In the genomic region with DNA sequence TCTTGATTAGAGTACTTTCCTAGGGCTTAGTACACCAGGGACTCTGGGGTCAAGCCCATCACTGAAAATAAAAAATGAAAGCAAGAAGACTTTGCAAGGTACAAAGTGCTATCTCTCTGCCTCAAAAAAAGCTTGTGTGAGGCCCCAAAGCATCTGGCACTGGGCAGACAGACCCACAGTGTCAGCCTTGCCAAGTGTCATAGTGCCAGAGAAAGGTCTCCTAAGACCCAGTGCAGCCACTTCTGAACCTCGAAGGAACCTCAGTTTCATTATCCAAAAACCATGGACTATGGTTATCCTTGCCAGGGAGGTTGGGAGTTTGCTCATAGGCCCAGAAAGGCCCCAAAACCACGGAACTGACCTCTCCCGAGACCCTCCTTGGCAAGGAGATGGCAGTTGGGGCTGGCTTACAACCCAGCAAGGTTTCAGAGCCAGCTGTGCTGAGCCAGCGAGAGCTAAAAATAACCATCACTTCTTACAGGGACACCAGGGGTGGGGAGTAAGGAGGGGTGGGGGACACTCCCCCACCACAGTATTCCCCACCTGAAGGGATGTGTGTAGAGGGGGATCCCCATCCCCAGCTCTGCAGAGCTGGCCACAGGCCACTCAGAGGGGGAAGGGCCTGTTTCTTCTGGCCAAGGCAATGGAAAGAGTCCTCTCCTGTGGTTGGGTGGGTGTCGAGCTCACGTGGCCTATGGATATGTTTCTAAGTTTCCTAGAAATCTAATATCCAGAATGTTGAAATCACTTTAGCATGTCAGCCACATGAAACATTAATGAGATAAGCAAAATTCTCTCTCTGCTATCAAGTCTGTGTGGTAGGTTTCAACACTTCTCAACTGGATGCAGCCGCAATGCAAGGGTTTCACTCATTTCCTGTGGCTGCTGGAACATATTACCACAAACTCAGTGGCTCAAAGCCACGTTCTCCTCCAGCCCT, we compare ENCODE assay signal across 8 mouse cellular contexts. TPM values are rescaled to one million over a fixed set of nuclear protein-coding genes. Genes with fewer than 3 reads are reported as not detected.
DNase-seq lines count a peak whose midpoint lies in the region; ATAC-seq and TF ChIP-seq lines count a peak whose summit lies in the region.

No protein-coding gene starts in this region.

- no peak for TF ChIP-seq CTCF in heart, postnatal 0 days (IDR thresholded peaks at IDR 0.05; ENCODE audit: low read depth)

- no peak overlapping the region for H3K27ac ChIP-seq in hindbrain, embryonic 15.5 days (replicated peaks)
- no peak overlapping the region for H3K27ac ChIP-seq in hindbrain, embryonic 11.5 days (ENCODE audit: low read depth, low read length)
- H3K27ac ChIP-seq in heart, postnatal 0 days (ENCODE audit: low read depth), result peak overlapping the region; percentile 15; the same call in 1 of the 2 replicates

- no peak overlapping the region for H3K4me3 ChIP-seq in hindbrain, embryonic 15.5 days
- H3K4me3 ChIP-seq in hindbrain, embryonic 11.5 days (ENCODE audit: low read depth, low read length), result no peak overlapping the region
- no peak overlapping the region for H3K4me3 ChIP-seq in heart, postnatal 0 days (ENCODE audit: low read depth, low read length)

- TF ChIP-seq EP300 in heart, postnatal 0 days (IDR thresholded peaks at IDR 0.05; ENCODE audit: low read depth), result no peak

- 0 out of 2 replicates have a peak, but pooled peaks have one; percentile 56 for ATAC-seq in hindbrain, embryonic 15.5 days (ENCODE audit: low FRiP score, low read depth)
- no peak for ATAC-seq in hindbrain, embryonic 11.5 days (ENCODE audit: low FRiP score)
- ATAC-seq in heart, postnatal 0 days (ENCODE audit: insufficient read depth, low read depth), result peak; percentile 73

- H3K36me3 ChIP-seq in hindbrain, embryonic 15.5 days, result no peaks in the 10 kb centered on the region
- H3K36me3 ChIP-seq in hindbrain, embryonic 11.5 days (ENCODE audit: control insufficient read depth, insufficient read depth, low read length), result no peaks in the 10 kb centered on the region
- no peaks in the 10 kb centered on the region for H3K36me3 ChIP-seq in heart, postnatal 0 days (replicated peaks; ENCODE audit: control insufficient read depth, insufficient read depth, low read length)
- H3K36me3 ChIP-seq in splenic B cell, adult 2 months (ENCODE audit: control insufficient read depth, insufficient read depth, low read length, poor library complexity, severe bottlenecking), result no peaks in the 10 kb centered on the region

- H3K9ac ChIP-seq in hindbrain, embryonic 15.5 days, result no peak overlapping the region
- no peak overlapping the region for H3K9ac ChIP-seq in hindbrain, embryonic 11.5 days (ENCODE audit: low read depth, low read length)
- no peak overlapping the region for H3K9ac ChIP-seq in heart, postnatal 0 days (replicated peaks; ENCODE audit: low read depth, low read length)

- no peaks in the 10 kb centered on the region for H3K9me3 ChIP-seq in hindbrain, embryonic 15.5 days
- H3K9me3 ChIP-seq in hindbrain, embryonic 11.5 days (ENCODE audit: control insufficient read depth, low read length), result no peaks in the 10 kb centered on the region
- no peaks in the 10 kb centered on the region for H3K9me3 ChIP-seq in heart, postnatal 0 days (replicated peaks; ENCODE audit: control insufficient read depth, low read length)

- 68% methylated on average over 8 of the region's 8 CpGs for whole genome bisulfite sequencing in hindbrain, embryonic 15.5 days
- WGBS in hindbrain, embryonic 11.5 days, result 76% methylated on average over 8 of the region's 8 CpGs
- 27% methylated on average over 8 of the region's 8 CpGs for WGBS in heart, postnatal 0 days

- H3K27me3 ChIP-seq in hindbrain, embryonic 15.5 days, result no peaks in the 10 kb centered on the region
- H3K27me3 ChIP-seq in hindbrain, embryonic 11.5 days (ENCODE audit: control insufficient read depth, insufficient read depth, low read length), result no peaks in the 10 kb centered on the region
- no peaks in the 10 kb centered on the region; the same call in 1 of the 2 replicates for H3K27me3 ChIP-seq in heart, postnatal 0 days (ENCODE audit: control insufficient read depth, insufficient read depth, low read length)
- no peaks in the 10 kb centered on the region for H3K27me3 ChIP-seq in splenic B cell, adult 2 months (ENCODE audit: control insufficient read depth, insufficient read depth, low read length, poor library complexity, severe bottlenecking)

- H3K4me1 ChIP-seq in hindbrain, embryonic 15.5 days (replicated peaks), result peaks cover 25% of the 10 kb centered on the region
- H3K4me1 ChIP-seq in hindbrain, embryonic 11.5 days (replicated peaks; ENCODE audit: control insufficient read depth, insufficient read depth, low read length), result no peaks in the 10 kb centered on the region
- peaks cover 19% of the 10 kb centered on the region for H3K4me1 ChIP-seq in heart, postnatal 0 days (ENCODE audit: control insufficient read depth, insufficient read depth)

- no peak for DNase-seq in hindbrain, embryonic 11.5 days (ENCODE audit: low spot score)
- DNase-seq in NIH3T3 (ENCODE audit: low read depth), result peak; percentile 90
- peak; percentile 50 for DNase-seq in heart, postnatal 0 days (ENCODE audit: low spot score)
- peak; percentile 34 for DNase-seq in splenic B cell, adult 2 months (ENCODE audit: low read depth, low spot score)
- no peak for DNase-seq in testis, postnatal 14 days (ENCODE audit: low spot score)
- DNase-seq in urinary bladder, adult 18-20 months (ENCODE audit: low spot score in 2 of 2), result no peak
- no peak for DNase-seq in ovary, postnatal 10 days (ENCODE audit: low spot score)

- H3K4me2 ChIP-seq in hindbrain, embryonic 15.5 days, result no peak overlapping the region
- H3K4me2 ChIP-seq in hindbrain, embryonic 11.5 days (replicated peaks; ENCODE audit: low read depth, low read length), result no peak overlapping the region
- H3K4me2 ChIP-seq in heart, postnatal 0 days (ENCODE audit: low read depth, low read length), result peak overlapping the region; percentile 35; the same call in 1 of the 2 replicates

RNA-seq across cellular contexts. Expression of a gene that starts 23.0 kb away (rescaled TPM):
- polyA plus RNA-seq in hindbrain, embryonic 15.5 days (2015; fragmentation: Nextera tagmentation; extraction: Ambion mirVana), result 2.0 and 2.2 TPM in 2 replicates
- polyA plus RNA-seq in hindbrain, embryonic 11.5 days (2014; fragmentation: Nextera tagmentation; extraction: Ambion mirVana), result 0.28 and 0.40 TPM in 2 replicates
- 0.23 and 0.73 TPM in 2 replicates for total RNA-seq in heart, postnatal 0 days (2014; rRNA removed; ENCODE audit: low replicate concordance)
- polyA plus RNA-seq in heart, postnatal 0 days (2015; fragmentation: Nextera tagmentation; extraction: Ambion mirVana), result 1.1 TPM in 2 replicates

RNA-seq across cellular contexts. Expression of a gene that starts 24.7 kb away (rescaled TPM):
- polyA plus RNA-seq in hindbrain, embryonic 15.5 days (2015; fragmentation: Nextera tagmentation; extraction: Ambion mirVana), result 2.1 and 2.3 TPM in 2 replicates
- polyA plus RNA-seq in hindbrain, embryonic 11.5 days (2014; fragmentation: Nextera tagmentation; extraction: Ambion mirVana), result 1.7 and 2.3 TPM in 2 replicates
- total RNA-seq in heart, postnatal 0 days (2014; rRNA removed; ENCODE audit: low replicate concordance), result 2.4 and 5.7 TPM in 2 replicates
- 1.0 and 1.6 TPM in 2 replicates for polyA plus RNA-seq in heart, postnatal 0 days (2015; fragmentation: Nextera tagmentation; extraction: Ambion mirVana)

Comparison
In these comparisons a context has a peak if more than half of its experiments do, and no peak if none do; other contexts are left out.
1. DNase-seq: peak in NIH3T3 (single experiment), heart, postnatal 0 days (single experiment) and splenic B cell, adult 2 months (single experiment); none in hindbrain, embryonic 11.5 days (single experiment), testis, postnatal 14 days (single experiment), urinary bladder, adult 18-20 months (0 of 2) and ovary, postnatal 10 days (single experiment).